Mouse (Mus musculus): ENCODE data around the gene Serpina3i.

DNA sequence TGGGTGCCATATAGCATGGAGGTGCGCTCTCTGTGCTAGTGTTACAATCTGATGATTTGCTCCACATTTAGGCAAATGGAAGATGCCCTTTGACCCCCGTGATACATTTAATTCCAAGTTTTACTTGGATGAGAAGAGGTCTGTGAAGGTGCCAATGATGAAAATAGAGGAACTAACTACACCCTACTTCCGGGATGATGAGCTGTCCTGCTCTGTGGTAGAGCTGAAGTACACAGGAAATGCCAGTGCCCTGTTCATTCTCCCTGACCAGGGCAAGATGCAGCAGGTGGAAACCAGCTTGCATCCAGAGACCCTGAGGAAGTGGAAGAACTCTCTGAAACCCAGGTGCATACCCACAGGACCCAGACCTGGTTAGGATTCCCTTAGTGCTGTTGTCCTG, 3.5 kb downstream of the Serpina3i start:
- TF ChIP-seq CTCF (IDR thresholded peaks at IDR 0.05; ENCODE audit: insufficient read depth, low read depth, low read length) (no peak), POLR2A (IDR thresholded peaks at IDR 0.05; ENCODE audit: insufficient read depth, low read depth, low read length) (no peak)

Measured in olfactory bulb, adult 2 months (tissue).